Mouse (Mus musculus) kidney, adult 2 months (tissue): ENCODE measurements around the gene Phf2. TPM values are rescaled to one million over a fixed set of nuclear protein-coding genes. Genes with fewer than 3 reads are reported as not detected.
A peak's percentile ranks its signal among the peaks of the same experiment; 100 is the strongest.

Experiments used
- DNase-seq: peaks from one replicate; pipeline ENCODE4 v3.0.0; 2021
- H3K27ac ChIP-seq: fragments of 200-500 bp; 2 replicates; pipeline ENCODE4 v1.5.1; 2012; ENCODE audit warnings: low read depth, low read length, control low read depth, inconsistent platforms; ENCODE audit not compliant: insufficient read depth
- H3K27me3 ChIP-seq: fragments of 200-500 bp; replicated peaks from 2 replicates; pipeline ENCODE4 v1.6.1; 2012; ENCODE audit warnings: mild to moderate bottlenecking, moderate library complexity, low read length, inconsistent platforms; ENCODE audit not compliant: control insufficient read depth, insufficient read depth
- H3K36me3 ChIP-seq: fragments of 200-500 bp; 2 replicates; pipeline ENCODE4 v1.6.1; 2012; ENCODE audit warnings: mild to moderate bottlenecking, moderate library complexity, low read length, inconsistent platforms; ENCODE audit not compliant: control insufficient read depth, insufficient read depth
- H3K4me1 ChIP-seq: fragments of 200-500 bp; 2 replicates; pipeline ENCODE4 v1.6.1; 2011; ENCODE audit warnings: low read length; ENCODE audit not compliant: control insufficient read depth, insufficient read depth
- H3K4me3 ChIP-seq: fragments of 200-500 bp; 2 replicates; pipeline ENCODE4 v1.5.1; 2011; ENCODE audit warnings: mild to moderate bottlenecking, low read depth, low read length, control low read depth; ENCODE audit not compliant: insufficient read depth
- CTCF ChIP-seq: fragments of 200-500 bp; conservative IDR thresholded peaks from 2 replicates; pipeline ENCODE4 v1.5.1; 2011; ENCODE audit warnings: low read depth, mild to moderate bottlenecking, control low read depth, low read length, moderate library complexity, mixed read lengths; ENCODE audit not compliant: insufficient read depth, insufficient read length
- POLR2A ChIP-seq: fragments of 200-500 bp; IDR thresholded peaks from one replicate; pipeline ENCODE4 v1.6.1; 2011; ENCODE audit warnings: low read depth, low read length, control low read depth
- WGBS: fragments of 180-500 bp; shearing (Covaris S2); methylation state at CpG from one replicate; pipeline ENCODE4 v1.1.7; 2018; 5-methylcytosine and 5-hydroxymethylcytosine counted together
- polyA plus RNA-seq: library from polyadenylated mRNA; depleted of rRNA; stranded (reverse); fragments of >200 nt; gene quantifications from 2 replicates; pipeline ENCODE4 v1.2.3, GENCODE M21; 2012

The Phf2 gene
- polyA plus RNA-seq, 1 experiment = 15.2 TPM

- Histone ChIP-seq H3K27me3 (no peaks in the 10 kb centered on the region), H3K4me3 (no peak overlapping the region), H3K27ac (no peak overlapping the region), H3K4me1 (peaks cover 7% of the 10 kb centered on the region; the same call in 1 of the 2 replicates), H3K36me3 (no peaks in the 10 kb centered on the region)
- no peak for TF ChIP-seq POLR2A
- TF ChIP-seq CTCF = no peak
- no peak for DNase-seq
- WGBS = 78% methylated on average over 2 of the region's 2 CpGs
Observed at GRCm38 (mm10) chr13:48850326-48850725, 20.6 kb downstream of the Phf2 start.

DNA sequence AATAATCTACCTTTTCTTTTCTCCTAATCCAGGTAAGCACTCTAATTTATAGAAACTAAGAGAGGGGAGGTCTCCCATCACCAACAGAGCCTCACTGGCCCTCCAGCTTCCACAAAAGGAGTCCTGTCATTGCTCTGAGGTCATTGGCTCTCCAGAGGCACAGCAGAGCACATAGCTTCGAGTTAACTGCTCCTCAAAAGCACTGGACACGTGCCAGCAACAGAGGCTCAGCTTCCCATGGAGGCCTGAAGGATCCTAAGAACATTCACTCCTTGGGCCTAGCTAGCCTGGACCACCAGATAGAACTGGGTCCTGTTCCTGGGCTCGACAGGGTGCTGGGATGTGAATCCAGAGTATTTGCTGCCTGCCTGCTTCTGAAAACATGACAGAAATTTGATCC, 21.8 kb downstream of the Phf2 start:
- Histone ChIP-seq H3K27me3 (no peaks in the 10 kb centered on the region), H3K4me1 (peaks cover 7% of the 10 kb centered on the region; the same call in 1 of the 2 replicates), H3K36me3 (no peaks in the 10 kb centered on the region), H3K4me3 (no peak overlapping the region), H3K27ac (no peak overlapping the region)
- TF ChIP-seq CTCF = no peak
- no peak for TF ChIP-seq POLR2A
- peak; percentile 71 for DNase-seq
- 20% methylated on average over 3 of the region's 3 CpGs for WGBS

GRCm38 (mm10) chr13:48845308-48845707, 25.6 kb downstream of the Phf2 start:
- no peaks in the 10 kb centered on the region for H3K36me3 ChIP-seq
- WGBS = 54% methylated on average over 4 of the region's 4 CpGs
- H3K27ac ChIP-seq = no peak overlapping the region
- no peak for DNase-seq
- no peak overlapping the region for H3K4me3 ChIP-seq
- TF ChIP-seq POLR2A (no peak), CTCF (no peak)
- H3K4me1 ChIP-seq = peaks cover 8% of the 10 kb centered on the region; the same call in 1 of the 2 replicates
- no peaks in the 10 kb centered on the region for H3K27me3 ChIP-seq

GRCm38 (mm10) chr13:48843530-48843929, 27.4 kb downstream of the Phf2 start:
- H3K4me3 ChIP-seq = no peak overlapping the region
- no peak for DNase-seq
- 75% methylated on average over 1 of the region's 1 CpGs for WGBS
- H3K36me3 ChIP-seq = no peaks in the 10 kb centered on the region
- no peak for TF ChIP-seq POLR2A
- no peak for TF ChIP-seq CTCF
- no peaks in the 10 kb centered on the region for H3K27me3 ChIP-seq
- H3K27ac ChIP-seq = no peak overlapping the region
- H3K4me1 ChIP-seq = peaks cover 8% of the 10 kb centered on the region; the same call in 1 of the 2 replicates

DNA sequence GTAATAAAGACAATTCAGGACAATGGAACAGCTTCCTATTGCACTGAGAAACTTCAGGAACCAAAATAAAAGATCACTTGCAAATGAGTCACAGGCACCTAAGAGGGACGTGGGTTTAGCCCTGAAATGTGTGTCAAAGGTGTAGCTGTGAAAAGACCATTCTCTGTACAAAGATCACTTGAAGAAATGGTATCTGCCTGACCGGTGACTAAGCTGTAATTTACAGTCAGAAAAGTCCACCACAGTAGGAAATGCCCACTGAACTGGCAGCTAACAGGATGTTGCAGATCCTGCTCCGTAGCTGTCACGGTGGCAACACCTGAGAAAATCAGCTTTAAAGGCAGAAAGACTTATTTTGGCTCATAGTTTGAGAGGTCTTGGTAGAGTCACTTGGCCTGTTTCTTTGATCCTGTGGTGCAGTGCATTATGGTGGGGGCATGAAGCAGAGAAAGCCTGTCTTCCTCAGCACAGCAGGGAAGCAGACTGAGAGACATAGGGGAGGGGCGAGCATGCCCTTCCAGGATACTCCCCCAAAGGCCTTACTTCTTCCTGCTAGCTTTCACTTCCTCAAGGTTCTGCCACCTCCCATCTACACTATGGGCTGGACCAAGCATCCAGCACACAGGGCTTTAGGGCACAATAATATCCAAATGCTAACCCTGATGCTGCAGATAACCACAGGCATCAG, 28.9 kb downstream of the Phf2 start:
- Histone ChIP-seq H3K36me3 (no peaks in the 10 kb centered on the region), H3K27ac (no peak overlapping the region), H3K4me1 (peaks cover 8% of the 10 kb centered on the region; the same call in 1 of the 2 replicates), H3K4me3 (no peak overlapping the region), H3K27me3 (no peaks in the 10 kb centered on the region)
- DNase-seq = no peak
- TF ChIP-seq POLR2A (no peak), CTCF (no peak)
- 48% methylated on average over 5 of the region's 5 CpGs for WGBS

- H3K27ac ChIP-seq = no peak overlapping the region
- TF ChIP-seq POLR2A (no peak), CTCF (no peak)
- WGBS = 76% methylated on average over 2 of the region's 2 CpGs
- no peak for DNase-seq
- H3K27me3 ChIP-seq = no peaks in the 10 kb centered on the region
- peaks cover 8% of the 10 kb centered on the region; the same call in 1 of the 2 replicates for H3K4me1 ChIP-seq
- H3K4me3 ChIP-seq = no peak overlapping the region
- H3K36me3 ChIP-seq = no peaks in the 10 kb centered on the region
Observed at GRCm38 (mm10) chr13:48838284-48838683, 32.6 kb downstream of the Phf2 start.

- Histone ChIP-seq H3K4me3 (no peak overlapping the region), H3K36me3 (no peaks in the 10 kb centered on the region), H3K4me1 (peaks cover 8% of the 10 kb centered on the region; the same call in 1 of the 2 replicates), H3K27me3 (no peaks in the 10 kb centered on the region), H3K27ac (no peak overlapping the region)
- no peak for TF ChIP-seq CTCF
- no peak for TF ChIP-seq POLR2A
- 83% methylated on average over 6 of the region's 6 CpGs for WGBS
- no peak for DNase-seq
Observed at GRCm38 (mm10) chr13:48837537-48837936, 33.4 kb downstream of the Phf2 start.
